Mouse (Mus musculus): ENCODE measurements around the gene Xaf1. TPM values are rescaled to one million over a fixed set of nuclear protein-coding genes. Genes with fewer than 3 reads are reported as not detected.

Gene Xaf1
- total and polyA plus RNA-seq, 3 experiments = 1.0 to 1.8 TPM; not detected in 1

- TF ChIP-seq MAFK (IDR thresholded peaks at IDR 0.05; ENCODE audit: borderline replicate concordance, low read depth, low read length) = no peak
- TF ChIP-seq UBTF (IDR thresholded peaks at IDR 0.05; ENCODE audit: borderline replicate concordance, insufficient read depth, low read depth, low read length) = no peak
- TF ChIP-seq NELFE (IDR thresholded peaks at IDR 0.05; ENCODE audit: low read depth, low read length) = no peak
- no peak for TF ChIP-seq ZC3H11A (IDR thresholded peaks at IDR 0.05; ENCODE audit: low read depth, low read length)
- TF ChIP-seq MAX (IDR thresholded peaks at IDR 0.05; ENCODE audit: low read length) = no peak
- TF ChIP-seq TBP (IDR thresholded peaks at IDR 0.05; ENCODE audit: low read depth, low read length) = no peak
- TF ChIP-seq E2F4 (IDR thresholded peaks at IDR 0.05; ENCODE audit: borderline replicate concordance, low read depth, low read length) = no peak
- no peak for TF ChIP-seq MYC (IDR thresholded peaks at IDR 0.05; ENCODE audit: low read depth, low read length)
- no peak for TF ChIP-seq SMC3 (IDR thresholded peaks at IDR 0.05; ENCODE audit: low read depth, low read length)
- TF ChIP-seq EP300 (IDR thresholded peaks at IDR 0.05; ENCODE audit: low read depth in 1 of 2, low read length in 2 of 2) = no peak
- no peak for TF ChIP-seq TCF12 (IDR thresholded peaks at IDR 0.05; ENCODE audit: low read depth, low read length)
- no peak for TF ChIP-seq ZKSCAN1 (IDR thresholded peaks at IDR 0.05; ENCODE audit: low read depth, low read length)
- no peak for TF ChIP-seq POLR2A (IDR thresholded peaks at IDR 0.05; ENCODE audit: control insufficient read depth in 1 of 2, insufficient read depth in 1 of 2, low read depth in 1 of 2, low read length in 2 of 2, poor library complexity in 1 of 2)
- TF ChIP-seq ZMIZ1 (IDR thresholded peaks at IDR 0.05; ENCODE audit: low read depth, low read length) = no peak
- no peak for TF ChIP-seq MYB (IDR thresholded peaks at IDR 0.05; ENCODE audit: low read depth, low read length)
- no peak for TF ChIP-seq KAT2A (conservative IDR thresholded peaks at IDR 0.05; ENCODE audit: low read depth, low read length)
- TF ChIP-seq BHLHE40 (IDR thresholded peaks at IDR 0.05; ENCODE audit: borderline replicate concordance, low read depth, low read length) = no peak
- no peak for TF ChIP-seq ELF1 (IDR thresholded peaks at IDR 0.05; ENCODE audit: low read depth, low read length)
- no peak for TF ChIP-seq USF1 (IDR thresholded peaks at IDR 0.05; ENCODE audit: low read depth, low read length)
- Histone ChIP-seq H3K4me3 (ENCODE audit: control insufficient read depth in 1 of 2, insufficient read depth in 1 of 2, low read depth in 2 of 2, low read length in 2 of 2) (no peak overlapping the region), H3K36me3 (ENCODE audit: control insufficient read depth in 1 of 2, insufficient read depth in 2 of 2, low read length in 2 of 2) (0 out of 4 replicates have a peak, but pooled peaks cover 0 to 2% of the 10 kb centered on the region in 2 experiments), H3K79me2 (ENCODE audit: control insufficient read depth, insufficient read depth, low read length, poor library complexity) (no peaks in the 10 kb centered on the region), H3K9me3 (replicated peaks; ENCODE audit: insufficient read depth, low read length) (no peaks in the 10 kb centered on the region), H3K27me3 (ENCODE audit: control insufficient read depth in 1 of 2, insufficient read depth in 2 of 2, low read length in 2 of 2) (no peaks in the 10 kb centered on the region), H3K9ac (ENCODE audit: control insufficient read depth, low read depth, low read length, poor library complexity, severe bottlenecking) (no peak overlapping the region), H3K27ac (ENCODE audit: control insufficient read depth, low read depth, low read length) (no peak overlapping the region), H3K4me1 (ENCODE audit: control insufficient read depth in 1 of 2, insufficient read depth in 2 of 2, low read length in 2 of 2) (peaks cover 2 to 7% of the 10 kb centered on the region in 2 experiments; a peak in 3 of 4 replicates)
- DNase-seq (ENCODE audit: low read depth, low spot score) = no peak
Measured at GRCm38 (mm10) chr11:72349652-72350051, 48.2 kb downstream of the Xaf1 start.

- Histone ChIP-seq H3K4me3 (ENCODE audit: control insufficient read depth in 1 of 2, insufficient read depth in 1 of 2, low read depth in 2 of 2, low read length in 2 of 2) (peak overlapping the region in 1 of 2 experiments; percentile 28; a peak in 1 of 4 replicates), H3K4me1 (ENCODE audit: control insufficient read depth in 1 of 2, insufficient read depth in 2 of 2, low read length in 2 of 2) (peaks cover 2 to 10% of the 10 kb centered on the region in 2 experiments; a peak in 3 of 4 replicates), H3K9me3 (replicated peaks; ENCODE audit: insufficient read depth, low read length) (no peaks in the 10 kb centered on the region), H3K9ac (ENCODE audit: control insufficient read depth, low read depth, low read length, poor library complexity, severe bottlenecking) (no peak overlapping the region), H3K79me2 (ENCODE audit: control insufficient read depth, insufficient read depth, low read length, poor library complexity) (no peaks in the 10 kb centered on the region), H3K36me3 (ENCODE audit: control insufficient read depth in 1 of 2, insufficient read depth in 2 of 2, low read length in 2 of 2) (0 out of 4 replicates have a peak, but pooled peaks cover 0 to 2% of the 10 kb centered on the region in 2 experiments), H3K27ac (ENCODE audit: control insufficient read depth, low read depth, low read length) (no peak overlapping the region), H3K27me3 (ENCODE audit: control insufficient read depth in 1 of 2, insufficient read depth in 2 of 2, low read length in 2 of 2) (no peaks in the 10 kb centered on the region)
- TF ChIP-seq ZC3H11A (IDR thresholded peaks at IDR 0.05; ENCODE audit: low read depth, low read length) (no peak), ZMIZ1 (IDR thresholded peaks at IDR 0.05; ENCODE audit: low read depth, low read length) (no peak), GABPA (IDR thresholded peaks at IDR 0.05; ENCODE audit: low read depth, low read length) (no peak), TCF12 (IDR thresholded peaks at IDR 0.05; ENCODE audit: low read depth, low read length) (0 out of 2 replicates have a peak, but pooled peaks have one; percentile 38), GATA1 (IDR thresholded peaks at IDR 0.05; ENCODE audit: low read depth, low read length) (no peak), SMC3 (IDR thresholded peaks at IDR 0.05; ENCODE audit: low read depth, low read length) (peak; percentile 29; the same call in 1 of the 2 replicates), ELF1 (IDR thresholded peaks at IDR 0.05; ENCODE audit: low read depth, low read length) (peak; percentile 49; the same call in 1 of the 2 replicates), KAT2A (conservative IDR thresholded peaks at IDR 0.05; ENCODE audit: low read depth, low read length) (no peak), NELFE (IDR thresholded peaks at IDR 0.05; ENCODE audit: low read depth, low read length) (peak; percentile 27; the same call in 1 of the 2 replicates), EP300 (IDR thresholded peaks at IDR 0.05; ENCODE audit: low read depth in 1 of 2, low read length in 2 of 2) (peak; percentile 34 to 43; a peak in 2 of 4 replicates), CHD2 (IDR thresholded peaks at IDR 0.05; ENCODE audit: low read length) (no peak), MAX (IDR thresholded peaks at IDR 0.05; ENCODE audit: low read length) (no peak), MYB (IDR thresholded peaks at IDR 0.05; ENCODE audit: low read depth, low read length) (0 out of 2 replicates have a peak, but pooled peaks have one; percentile 29), TBP (IDR thresholded peaks at IDR 0.05; ENCODE audit: low read depth, low read length) (peak; percentile 56), SIN3A (IDR thresholded peaks at IDR 0.05; ENCODE audit: low read length) (no peak; the same call in 1 of the 2 replicates), MYC (IDR thresholded peaks at IDR 0.05; ENCODE audit: low read depth, low read length) (no peak), POLR2A (IDR thresholded peaks at IDR 0.05; ENCODE audit: control insufficient read depth in 1 of 2, insufficient read depth in 1 of 2, low read depth in 1 of 2, low read length in 2 of 2, poor library complexity in 1 of 2) (0 out of 4 replicates have a peak, but pooled peaks of 1 of the 2 experiments have one; percentile 21), USF2 (IDR thresholded peaks at IDR 0.05; ENCODE audit: borderline replicate concordance in 1 of 2, insufficient read depth in 1 of 2, low read depth in 1 of 2, low read length in 2 of 2) (no peak), RAD21 (IDR thresholded peaks at IDR 0.05; ENCODE audit: low read depth, low read length) (no peak; the same call in 1 of the 2 replicates), TAL1 (IDR thresholded peaks at IDR 0.05; ENCODE audit: low read length) (no peak), POLR2AphosphoS2 (IDR thresholded peaks at IDR 0.05; ENCODE audit: low read length) (no peak)
- DNase-seq (ENCODE audit: low read depth, low spot score) = peak; percentile 86
Measured at GRCm38 (mm10) chr11:72352272-72352671, 50.8 kb downstream of the Xaf1 start.

Measured in MEL (cell line).